Mouse (Mus musculus) forebrain, embryonic 14.5 days (tissue): ENCODE measurements around the gene Pfdn5. TPM values are rescaled to one million over a fixed set of nuclear protein-coding genes. Genes with fewer than 3 reads are reported as not detected.

Source experiments
- ATAC-seq: fragments of 200-750 bp; cut with Nextera tagmentation; 2 replicates; pipeline ENCODE4 v1.8.0; 2017; ENCODE audit warnings: mild to moderate bottlenecking, moderate library complexity
- DNase-seq: peaks from one replicate; pipeline ENCODE4 v3.0.0-alpha.2; 2015; ENCODE audit warnings: low spot score
- H3K27ac ChIP-seq: fragments of 300-500 bp; sonication (generic); 2 replicates; pipeline ENCODE4 v1.5.1; 2014; ENCODE audit warnings: low read depth, mild to moderate bottlenecking, control low read depth, low read length, moderate library complexity
- H3K27me3 ChIP-seq: fragments of 300-500 bp; sonication (generic); replicated peaks from 2 replicates; pipeline ENCODE4 v1.6.1; 2014; ENCODE audit warnings: low read length, control low read depth, mixed read lengths; ENCODE audit not compliant: control insufficient read depth, insufficient read depth
- H3K36me3 ChIP-seq: fragments of 300-500 bp; sonication (generic); 2 replicates; pipeline ENCODE4 v1.6.1; 2014; ENCODE audit warnings: low read length, control low read depth; ENCODE audit not compliant: control insufficient read depth, insufficient read depth
- H3K4me1 ChIP-seq: fragments of 300-500 bp; sonication (generic); 2 replicates; pipeline ENCODE4 v1.6.1; 2014; ENCODE audit warnings: antibody characterized with exemption, low read length, control low read depth; ENCODE audit not compliant: control insufficient read depth, insufficient read depth
- H3K4me2 ChIP-seq: fragments of 300-500 bp; sonication (generic); 2 replicates; pipeline ENCODE4 v1.6.1; 2014; ENCODE audit warnings: mild to moderate bottlenecking, control low read depth, low read length
- H3K4me3 ChIP-seq: fragments of 300-500 bp; sonication (generic); 2 replicates; pipeline ENCODE4 v1.5.1; 2014; ENCODE audit warnings: low read depth, low read length, control low read depth
- H3K9ac ChIP-seq: fragments of 300-500 bp; sonication (generic); 2 replicates; pipeline ENCODE4 v1.6.1; 2014; ENCODE audit warnings: mild to moderate bottlenecking, low read length, control low read depth, moderate library complexity
- H3K9me3 ChIP-seq: fragments of 300-500 bp; sonication (generic); replicated peaks from 2 replicates; pipeline ENCODE4 v1.6.1; 2016; ENCODE audit warnings: low read length, control low read depth, mixed read lengths; ENCODE audit not compliant: control insufficient read depth
- WGBS: fragments of 180-500 bp; shearing (Covaris S2); extraction: QIAGEN DNeasy Blood & Tissue Kit; methylation state at CpG from one replicate; pipeline ENCODE4 v1.1.7; 2014; 5-methylcytosine and 5-hydroxymethylcytosine counted together
- polyA plus RNA-seq: library from polyadenylated mRNA; unstranded; fragments of >200 nt; fragmentation: Nextera tagmentation; extraction: Ambion mirVana; gene quantifications from 2 replicates; pipeline ENCODE4 v1.2.1, GENCODE M21; 2014

Gene Pfdn5
- polyA plus RNA-seq, 1 experiment from 2014 or later: 642 TPM

DNA sequence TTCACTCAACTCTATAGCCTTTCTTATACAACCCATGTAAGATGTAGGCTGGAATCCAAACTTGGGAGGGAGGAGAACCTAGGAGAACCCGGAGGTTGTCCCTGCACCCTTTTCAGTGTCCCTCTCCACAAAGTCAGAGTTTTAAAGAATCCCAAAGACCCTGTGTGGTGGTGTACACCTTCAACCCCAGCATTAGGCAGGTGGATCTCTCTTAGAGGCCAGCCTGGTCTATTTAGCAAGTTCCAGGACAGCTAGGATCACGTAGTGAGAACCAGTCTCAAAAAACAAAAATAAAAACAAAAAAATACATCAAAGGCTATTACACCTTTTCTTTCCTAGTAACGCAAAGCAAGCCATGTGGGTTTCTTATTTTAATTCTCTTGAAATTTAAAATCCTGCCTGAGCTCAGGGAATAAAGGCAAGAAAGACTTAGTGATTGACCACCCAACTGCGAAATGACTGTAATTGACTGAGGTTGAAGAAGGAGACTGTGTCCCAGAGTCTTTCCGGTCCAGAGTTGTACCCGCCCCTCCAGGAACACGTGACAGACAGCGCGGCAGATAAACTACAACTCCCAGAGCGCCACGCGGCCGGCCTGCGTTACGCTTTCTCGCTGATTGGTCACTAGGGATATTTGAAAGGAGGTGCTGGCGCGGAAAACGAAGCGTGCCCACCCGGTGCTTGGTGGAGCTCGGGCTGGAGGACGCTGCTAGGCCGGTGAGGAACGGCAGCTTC is 30.1 kb upstream of the Pfdn5 start, which contains the start of gene Espl1:
TSS of gene Espl1 (plus strand) at position 634 of the 735 bp plus-strand sequence.
- Histone ChIP-seq H3K9ac (peak within 1 kb of the TSS; percentile 59), H3K4me3 (peak within 1 kb of the TSS; percentile 56), H3K9me3 (no peaks in the 10 kb centered on the region), H3K27ac (no peak within 1 kb of the TSS), H3K4me2 (peak within 1 kb of the TSS; percentile 90), H3K36me3 (peaks cover 24% of the 10 kb centered on the region), H3K4me1 (peaks cover 3% of the 10 kb centered on the region; the same call in 1 of the 2 replicates), H3K27me3 (no peaks in the 10 kb centered on the region)
- peak; percentile 98 for DNase-seq
- WGBS: 8% methylated on average over 25 of the region's 25 CpGs
- ATAC-seq: peak; percentile 100

DNA sequence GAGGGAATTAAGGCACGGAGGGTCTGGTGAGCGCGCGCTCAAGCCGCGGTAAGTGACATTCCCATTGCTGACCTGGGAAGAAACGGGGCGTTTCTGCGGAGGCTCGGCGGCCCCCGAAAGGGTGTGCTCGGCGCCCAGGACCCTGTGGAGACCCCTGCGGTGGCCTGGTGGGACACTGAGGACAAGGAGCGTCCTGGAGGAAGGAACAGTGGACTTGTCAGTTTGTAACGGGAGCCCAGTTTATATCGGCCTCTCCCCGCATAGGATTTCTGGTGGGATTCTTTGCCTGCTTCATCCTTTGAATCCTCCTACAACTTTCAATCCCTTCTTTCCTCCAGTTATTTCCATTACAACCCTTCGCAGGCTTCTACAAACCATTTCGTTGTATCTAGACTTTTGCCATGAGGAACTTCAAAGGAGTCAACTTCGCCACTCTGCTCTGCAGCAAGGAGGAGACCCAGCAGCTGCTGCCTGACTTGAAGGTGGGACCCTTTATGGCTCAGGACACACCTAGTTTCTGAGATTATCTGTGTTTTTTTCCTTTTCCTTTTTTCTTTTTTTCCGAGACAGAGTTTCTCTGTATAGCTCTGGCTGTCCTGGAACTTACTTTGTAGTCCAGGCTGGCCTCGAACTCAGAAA is 29.4 kb upstream of the Pfdn5 start:
- DNase-seq: no peak
- 5% methylated on average over 24 of the region's 24 CpGs for WGBS
- Histone ChIP-seq H3K9me3 (no peaks in the 10 kb centered on the region), H3K4me2 (peak overlapping the region; percentile 90), H3K27ac (no peak overlapping the region), H3K27me3 (no peaks in the 10 kb centered on the region), H3K9ac (peak overlapping the region; percentile 59), H3K4me1 (peaks cover 3% of the 10 kb centered on the region; the same call in 1 of the 2 replicates), H3K4me3 (peak overlapping the region; percentile 56), H3K36me3 (peaks cover 31% of the 10 kb centered on the region)
- ATAC-seq: no peak; the same call in 1 of the 2 replicates

DNA sequence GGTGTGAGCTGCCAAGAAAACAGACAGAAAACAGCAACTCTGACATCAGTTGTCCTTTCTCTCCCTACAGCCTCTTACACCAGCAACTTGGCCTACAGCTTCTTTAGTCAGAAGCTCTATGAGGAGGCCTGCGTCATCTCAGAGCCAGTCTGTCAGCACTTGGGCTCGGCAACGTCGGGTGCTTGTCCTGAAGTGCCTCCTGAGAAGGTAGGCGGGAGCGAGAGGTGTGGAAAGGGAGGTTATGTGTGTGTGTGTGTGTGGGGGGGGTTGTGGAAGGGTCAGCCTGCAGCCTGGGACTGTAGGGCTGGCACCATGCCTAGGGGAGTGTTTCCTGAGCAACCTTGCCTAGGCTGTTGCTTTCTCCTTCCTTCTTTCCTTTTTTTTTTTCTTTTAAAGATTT is 23.4 kb upstream of the Pfdn5 start:
- no peak overlapping the region for H3K27ac ChIP-seq
- H3K27me3 ChIP-seq: no peaks in the 10 kb centered on the region
- H3K9me3 ChIP-seq: no peaks in the 10 kb centered on the region
- H3K36me3 ChIP-seq: peaks cover 73% of the 10 kb centered on the region
- no peaks in the 10 kb centered on the region for H3K4me1 ChIP-seq
- 87% methylated on average over 6 of the region's 6 CpGs for WGBS
- no peak overlapping the region for H3K4me3 ChIP-seq
- no peak overlapping the region for H3K4me2 ChIP-seq
- no peak overlapping the region for H3K9ac ChIP-seq
- ATAC-seq (no peak), DNase-seq (no peak)

DNA sequence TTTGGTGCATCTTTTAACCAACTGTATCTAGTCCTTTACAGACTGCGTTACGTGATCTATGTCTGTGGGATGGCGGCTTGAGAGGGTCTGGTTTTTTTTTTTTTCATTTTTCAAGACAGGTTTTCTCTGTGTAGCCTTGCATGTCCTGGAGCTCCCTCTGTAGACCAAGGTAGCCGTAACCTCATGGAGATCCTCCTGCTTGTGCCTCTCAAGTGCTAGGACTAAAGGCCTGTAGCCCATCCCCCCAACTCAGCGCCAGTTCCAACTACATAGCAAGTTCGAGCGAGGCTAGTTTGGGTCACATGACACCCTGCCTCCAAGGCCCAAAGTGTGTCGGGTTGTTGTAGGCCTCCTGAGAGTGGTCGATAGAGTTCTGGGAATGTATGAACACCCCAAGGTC is 17.2 kb upstream of the Pfdn5 start:
- peaks cover 72% of the 10 kb centered on the region for H3K36me3 ChIP-seq
- H3K4me3 ChIP-seq: no peak overlapping the region
- H3K27me3 ChIP-seq: no peaks in the 10 kb centered on the region
- H3K4me2 ChIP-seq: no peak overlapping the region
- no peaks in the 10 kb centered on the region for H3K4me1 ChIP-seq
- H3K9ac ChIP-seq: no peak overlapping the region
- DNase-seq: no peak
- no peak overlapping the region for H3K27ac ChIP-seq
- ATAC-seq: no peak
- H3K9me3 ChIP-seq: no peaks in the 10 kb centered on the region
- 88% methylated on average over 9 of the region's 9 CpGs for WGBS

DNA sequence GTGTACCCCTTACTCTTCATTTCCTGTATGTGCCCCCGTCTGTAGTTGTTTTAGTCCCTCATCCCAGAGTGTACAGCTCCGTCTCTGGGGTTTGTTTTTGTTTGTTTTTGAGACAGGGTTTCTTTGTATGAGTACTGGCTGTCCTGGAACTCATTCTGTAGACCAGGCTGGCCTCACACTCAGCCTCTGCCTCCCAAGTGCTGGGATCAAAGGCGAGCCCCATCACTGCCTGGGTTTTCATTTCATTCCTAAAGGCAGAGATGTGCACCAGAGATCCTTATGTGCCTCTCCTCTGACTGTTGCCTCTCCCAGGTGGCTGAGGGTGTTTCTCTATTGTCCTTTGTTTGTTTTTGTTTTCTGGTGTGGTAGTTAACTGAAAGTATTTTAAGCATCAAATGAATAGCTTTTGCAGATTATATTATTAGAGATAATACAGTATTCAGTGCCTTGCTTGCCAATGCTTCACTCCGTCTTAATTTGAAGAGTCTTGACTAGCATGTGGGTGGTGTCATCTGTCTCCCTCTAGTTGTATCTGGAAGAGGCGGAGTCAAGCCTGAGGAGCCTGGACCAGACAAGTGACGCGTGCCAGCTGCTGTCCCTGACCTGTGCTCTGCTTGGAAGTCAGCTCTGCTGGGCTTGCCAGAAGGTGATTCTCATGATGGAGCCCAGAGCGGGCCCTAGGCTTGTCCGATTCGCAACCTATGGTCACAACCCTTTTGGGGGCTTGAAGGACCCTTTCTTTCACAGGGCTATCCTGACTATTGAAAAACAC is 15.7 kb upstream of the Pfdn5 start:
- Histone ChIP-seq H3K27ac (no peak overlapping the region), H3K4me1 (no peaks in the 10 kb centered on the region), H3K4me2 (no peak overlapping the region), H3K36me3 (peaks cover 76% of the 10 kb centered on the region), H3K9me3 (no peaks in the 10 kb centered on the region), H3K4me3 (no peak overlapping the region), H3K27me3 (no peaks in the 10 kb centered on the region), H3K9ac (no peak overlapping the region)
- no peak for DNase-seq
- 89% methylated on average over 10 of the region's 10 CpGs for WGBS
- ATAC-seq: no peak

DNA sequence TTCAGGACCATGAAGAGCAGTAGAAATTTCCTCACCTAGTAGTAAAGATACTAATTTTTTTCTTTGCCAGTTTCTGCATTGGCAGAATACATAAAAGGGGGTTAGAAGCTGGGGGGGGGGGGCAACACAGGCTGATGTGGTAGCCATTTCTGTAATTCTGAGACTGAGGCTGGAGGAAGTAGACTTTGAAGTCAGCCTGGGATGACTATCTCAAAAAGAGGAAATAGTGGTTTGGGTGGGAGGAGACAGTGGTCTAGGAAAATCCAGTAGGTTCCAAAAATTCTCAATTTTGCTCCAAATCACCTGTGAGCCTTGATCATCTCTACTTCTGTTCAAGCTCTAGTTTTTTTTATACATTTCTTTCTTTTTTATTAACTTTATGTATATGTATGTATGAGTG is 14.4 kb upstream of the Pfdn5 start:
- Histone ChIP-seq H3K9ac (no peak overlapping the region), H3K4me1 (no peaks in the 10 kb centered on the region), H3K4me3 (no peak overlapping the region), H3K4me2 (no peak overlapping the region), H3K27ac (no peak overlapping the region), H3K9me3 (no peaks in the 10 kb centered on the region), H3K36me3 (peaks cover 75% of the 10 kb centered on the region), H3K27me3 (no peaks in the 10 kb centered on the region)
- DNase-seq: no peak
- ATAC-seq: no peak

DNA sequence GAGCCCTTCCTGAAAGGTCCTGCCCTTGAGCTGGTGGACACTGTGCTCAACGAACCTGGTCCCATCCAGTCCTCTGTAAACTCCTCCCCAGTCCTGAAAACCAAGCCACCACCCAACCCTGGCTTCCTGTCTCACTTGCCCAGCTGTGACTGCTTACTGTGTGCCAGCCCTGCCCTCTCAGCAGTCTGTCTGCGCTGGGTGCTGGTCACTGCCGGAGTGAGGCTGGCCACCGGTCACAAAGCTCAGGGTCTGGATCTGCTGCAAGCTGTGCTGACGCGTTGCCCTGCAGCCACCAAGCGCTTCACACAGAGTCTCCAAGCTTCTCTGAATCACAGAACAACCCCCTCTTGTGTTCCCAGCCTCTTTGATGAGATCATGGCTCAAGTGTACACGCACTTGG is 10.6 kb upstream of the Pfdn5 start:
- Histone ChIP-seq H3K4me1 (no peaks in the 10 kb centered on the region), H3K4me3 (no peak overlapping the region), H3K9me3 (no peaks in the 10 kb centered on the region), H3K27me3 (no peaks in the 10 kb centered on the region), H3K4me2 (no peak overlapping the region), H3K27ac (no peak overlapping the region), H3K9ac (no peak overlapping the region), H3K36me3 (peaks cover 65% of the 10 kb centered on the region)
- DNase-seq: no peak
- ATAC-seq: no peak
- 92% methylated on average over 8 of the region's 8 CpGs for WGBS

DNA sequence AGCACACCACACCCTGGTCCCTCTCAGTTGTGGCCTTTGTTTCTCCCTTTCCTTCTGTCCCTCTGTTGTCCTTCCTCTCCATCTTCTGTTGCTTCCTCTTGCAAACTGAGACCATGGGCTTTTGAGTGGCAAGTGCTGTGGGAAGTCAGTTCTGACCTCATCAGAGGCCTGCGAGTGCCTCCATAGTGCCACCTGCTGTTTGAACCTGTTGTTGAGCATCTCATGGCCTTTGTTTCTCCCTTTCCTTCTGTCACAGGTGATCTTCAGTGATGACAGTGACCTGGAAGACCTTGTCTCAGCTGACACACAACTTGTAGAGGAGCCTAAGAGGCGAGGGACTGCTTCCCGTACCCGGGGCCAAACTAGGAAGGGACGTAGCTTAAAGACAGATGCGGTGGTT is 9.7 kb upstream of the Pfdn5 start:
- H3K4me3 ChIP-seq: no peak overlapping the region
- H3K27me3 ChIP-seq: no peaks in the 10 kb centered on the region
- peaks cover 67% of the 10 kb centered on the region for H3K36me3 ChIP-seq
- DNase-seq (peak; percentile 67), ATAC-seq (no peak)
- 88% methylated on average over 6 of the region's 6 CpGs for WGBS
- no peak overlapping the region for H3K9ac ChIP-seq
- H3K9me3 ChIP-seq: no peaks in the 10 kb centered on the region
- no peak overlapping the region for H3K27ac ChIP-seq
- no peak overlapping the region for H3K4me2 ChIP-seq
- no peaks in the 10 kb centered on the region for H3K4me1 ChIP-seq
